Mouse (Mus musculus) CH12.LX (cell line): ENCODE results near the gene Gm20683. TPM values are rescaled to one million over a fixed set of nuclear protein-coding genes. Genes with fewer than 3 reads are reported as not detected.
A peak's percentile ranks its signal among the peaks of the same experiment; 100 is the strongest.

ENCODE experiments used
- DNase-seq: peaks from one replicate; pipeline ENCODE4 v3.0.0-alpha.2; 2013; ENCODE audit errors: extremely low read depth
- H3K27ac ChIP-seq: 2 replicates; pipeline ENCODE4 v1.5.1; 2012; ENCODE audit warnings: low read depth, mild to moderate bottlenecking, control low read depth, moderate library complexity; ENCODE audit not compliant: insufficient read depth
- H3K27me3 ChIP-seq: replicated peaks from 2 replicates; pipeline ENCODE3; 2012; ENCODE audit warnings: inconsistent platforms
- H3K36me3 ChIP-seq, 2 experiments: replicated peaks in 1 of 2; 2 replicates each; pipeline versions ENCODE3 to v1.6.1; 2012; ENCODE audit warnings: inconsistent platforms in 1 of 2, low read length in 1 of 2, mild to moderate bottlenecking in 1 of 2, mixed read lengths in 1 of 2, moderate library complexity in 1 of 2; ENCODE audit not compliant: control insufficient read depth in 1 of 2, insufficient read depth in 1 of 2
- H3K4me1 ChIP-seq, 2 experiments: 2 replicates each; pipeline ENCODE4 v1.6.1; 2012; ENCODE audit warnings: inconsistent platforms in 1 of 2, moderate library complexity in 1 of 2; ENCODE audit not compliant: insufficient read depth in 2 of 2, control insufficient read depth in 1 of 2
- H3K4me2 ChIP-seq: 2 replicates; pipeline ENCODE4 v1.6.1; 2012; ENCODE audit warnings: low read depth, mild to moderate bottlenecking, control low read depth; ENCODE audit not compliant: poor library complexity, insufficient read depth, severe bottlenecking
- H3K4me3 ChIP-seq, 3 experiments: fragments of 150-350 bp in 1 of 3; sonication (generic) in 1 of 3; replicated peaks in 1 of 3; 2 replicates each; pipeline versions ENCODE3 to v1.5.1; 2011 to 2012; ENCODE audit warnings: low read depth in 2 of 3, low read length in 2 of 3, mild to moderate bottlenecking in 2 of 3, moderate library complexity in 2 of 3, control low read depth in 1 of 3, improper control_type of control experiment in 1 of 3, inconsistent platforms in 1 of 3, mixed read lengths in 1 of 3; ENCODE audit not compliant: poor library complexity in 1 of 3
- H3K79me2 ChIP-seq: replicated peaks from 2 replicates; pipeline ENCODE4 v1.6.1; 2012; ENCODE audit warnings: mild to moderate bottlenecking, moderate library complexity; ENCODE audit not compliant: control insufficient read depth, poor library complexity, insufficient read depth, severe bottlenecking; ENCODE audit errors: extremely low read depth
- H3K9ac ChIP-seq: 2 replicates; pipeline ENCODE4 v1.6.1; 2012; ENCODE audit warnings: low read depth, mild to moderate bottlenecking, control low read depth, moderate library complexity; ENCODE audit not compliant: insufficient read depth
- H3K9me3 ChIP-seq: replicated peaks from 2 replicates; pipeline ENCODE3; 2012; ENCODE audit warnings: low read length, inconsistent platforms, mixed read lengths
- BHLHE40 ChIP-seq: IDR thresholded peaks from 2 replicates; pipeline ENCODE4 v1.6.1; 2011; ENCODE audit warnings: mild to moderate bottlenecking, low read depth, low read length, improper control_type of control experiment
- CHD1 ChIP-seq: IDR thresholded peaks from 2 replicates; pipeline ENCODE4 v1.6.1; 2012; ENCODE audit warnings: low read depth, low read length, improper control_type of control experiment, inconsistent platforms
- CHD2 ChIP-seq: IDR thresholded peaks from 2 replicates; pipeline ENCODE4 v1.6.1; 2011; ENCODE audit warnings: low read length, improper control_type of control experiment
- ELF1 ChIP-seq: IDR thresholded peaks from 2 replicates; pipeline ENCODE4 v1.6.1; 2014; ENCODE audit warnings: low read depth, mild to moderate bottlenecking, inconsistent platforms, low read length, improper control_type of control experiment
- EP300 ChIP-seq: IDR thresholded peaks from 2 replicates; pipeline ENCODE4 v1.6.1; 2011; ENCODE audit warnings: low read length, improper control_type of control experiment
- ETS1 ChIP-seq: conservative IDR thresholded peaks from 2 replicates; pipeline ENCODE4 v1.6.1; 2012; ENCODE audit warnings: low read depth, mild to moderate bottlenecking, inconsistent platforms, low read length, improper control_type of control experiment, moderate library complexity
- HCFC1 ChIP-seq: IDR thresholded peaks from 2 replicates; pipeline ENCODE4 v1.6.1; 2012; ENCODE audit warnings: low read depth, mild to moderate bottlenecking, inconsistent platforms, low read length, improper control_type of control experiment
- IRF4 ChIP-seq: IDR thresholded peaks from 2 replicates; pipeline ENCODE4 v1.6.1; 2014; ENCODE audit warnings: low read depth, mild to moderate bottlenecking, inconsistent platforms, low read length, improper control_type of control experiment
- JUND ChIP-seq: conservative IDR thresholded peaks from 2 replicates; pipeline ENCODE4 v1.6.1; 2011; ENCODE audit warnings: low read depth, low read length, improper control_type of control experiment
- KAT2A ChIP-seq: IDR thresholded peaks from 2 replicates; pipeline ENCODE4 v1.6.1; 2012; ENCODE audit warnings: low read length, improper control_type of control experiment, inconsistent platforms; ENCODE audit not compliant: insufficient replicate concordance
- MAX ChIP-seq: IDR thresholded peaks from 2 replicates; pipeline ENCODE4 v1.6.1; 2011; ENCODE audit warnings: low read length, improper control_type of control experiment
- MAZ ChIP-seq: IDR thresholded peaks from 2 replicates; pipeline ENCODE4 v1.6.1; 2012; ENCODE audit warnings: low read depth, mild to moderate bottlenecking, inconsistent platforms, low read length, improper control_type of control experiment, moderate library complexity
- MEF2A ChIP-seq: IDR thresholded peaks from 2 replicates; pipeline ENCODE4 v1.6.1; 2014; ENCODE audit warnings: low read depth, mild to moderate bottlenecking, inconsistent platforms, low read length, improper control_type of control experiment, borderline replicate concordance
- MXI1 ChIP-seq: IDR thresholded peaks from 2 replicates; pipeline ENCODE4 v1.6.1; 2011; ENCODE audit warnings: mild to moderate bottlenecking, low read depth, low read length, improper control_type of control experiment
- NRF1 ChIP-seq: IDR thresholded peaks from 2 replicates; pipeline ENCODE4 v1.6.1; 2014; ENCODE audit warnings: low read depth, mild to moderate bottlenecking, inconsistent platforms, low read length, improper control_type of control experiment, moderate library complexity
- POLR2A ChIP-seq: IDR thresholded peaks from 2 replicates; pipeline ENCODE4 v1.6.1; 2011; ENCODE audit warnings: low read depth, mild to moderate bottlenecking, improper control_type of control experiment, low read length
- POLR2AphosphoS2 ChIP-seq: IDR thresholded peaks from 2 replicates; pipeline ENCODE4 v1.6.1; 2011; ENCODE audit warnings: low read depth, low read length, improper control_type of control experiment
- RAD21 ChIP-seq: IDR thresholded peaks from 2 replicates; pipeline ENCODE4 v1.6.1; 2011; ENCODE audit warnings: low read depth, mild to moderate bottlenecking, low read length, improper control_type of control experiment, moderate library complexity
- SMC3 ChIP-seq: IDR thresholded peaks from 2 replicates; pipeline ENCODE4 v1.6.1; 2011; ENCODE audit warnings: low read depth, low read length, improper control_type of control experiment
- TBP ChIP-seq: conservative IDR thresholded peaks from 2 replicates; pipeline ENCODE4 v1.6.1; 2011; ENCODE audit warnings: low read depth, low read length, improper control_type of control experiment
- TCF12 ChIP-seq: IDR thresholded peaks from 2 replicates; pipeline ENCODE4 v1.6.1; 2014; ENCODE audit warnings: low read depth, mild to moderate bottlenecking, inconsistent platforms, low read length, improper control_type of control experiment
- UBTF ChIP-seq: IDR thresholded peaks from 2 replicates; pipeline ENCODE4 v1.6.1; 2012; ENCODE audit warnings: low read depth, mild to moderate bottlenecking, inconsistent platforms, low read length, improper control_type of control experiment, moderate library complexity
- USF1 ChIP-seq: IDR thresholded peaks from 2 replicates; pipeline ENCODE4 v1.6.1; 2014; ENCODE audit warnings: low read depth, mild to moderate bottlenecking, inconsistent platforms, low read length, improper control_type of control experiment
- USF2 ChIP-seq: conservative IDR thresholded peaks from 2 replicates; pipeline ENCODE4 v1.6.1; 2011; ENCODE audit warnings: low read depth, low read length, improper control_type of control experiment
- ZC3H11A ChIP-seq: IDR thresholded peaks from 2 replicates; pipeline ENCODE4 v1.6.1; 2012; ENCODE audit warnings: low read depth, mild to moderate bottlenecking, inconsistent platforms, low read length, improper control_type of control experiment
- ZMIZ1 ChIP-seq: IDR thresholded peaks from 2 replicates; pipeline ENCODE4 v1.6.1; 2012; ENCODE audit warnings: low read depth, mild to moderate bottlenecking, inconsistent platforms, low read length, improper control_type of control experiment
- dilution Hi-C: fragments of 300-500 bp; cut with MboI; formaldehyde crosslinking; loops from 2 replicates; pipeline ENCODE4 v1.14.3; 2020; ENCODE audit warnings: low sequenced_read_pairs; ENCODE audit not compliant: extremely low pct_unique_long_range_greater_than_20kb, extremely low pct_ligation_motif_present
- in situ Hi-C: fragments of 300-500 bp; cut with MboI; formaldehyde crosslinking; loops from 3 replicates; pipeline ENCODE4 v1.14.3; 2019; ENCODE audit warnings: low sequenced_read_pairs, low pct_ligation_motif_present, low pct_unique_long_range_greater_than_20kb, mixed read lengths
- polyA plus RNA-seq: library from polyadenylated mRNA; unstranded; fragments of >175 nt; gene quantifications from 2 replicates; pipeline ENCODE4 v1.2.1, GENCODE M21; 2012; ENCODE audit warnings: low read depth; ENCODE audit not compliant: insufficient read length
- total RNA-seq, 2 experiments: library from RNA; depleted of rRNA; stranded (reverse); fragments of 300-350 nt in 1 of 2; fragments of >200 nt in 1 of 2; gene quantifications; 2 replicates each; pipeline ENCODE4 v1.2.3; 2012 to 2014

Gene Gm20683
- total and polyA plus RNA-seq, 3 experiments, result 1.3 to 4.8 (median 3.8) TPM

DNA sequence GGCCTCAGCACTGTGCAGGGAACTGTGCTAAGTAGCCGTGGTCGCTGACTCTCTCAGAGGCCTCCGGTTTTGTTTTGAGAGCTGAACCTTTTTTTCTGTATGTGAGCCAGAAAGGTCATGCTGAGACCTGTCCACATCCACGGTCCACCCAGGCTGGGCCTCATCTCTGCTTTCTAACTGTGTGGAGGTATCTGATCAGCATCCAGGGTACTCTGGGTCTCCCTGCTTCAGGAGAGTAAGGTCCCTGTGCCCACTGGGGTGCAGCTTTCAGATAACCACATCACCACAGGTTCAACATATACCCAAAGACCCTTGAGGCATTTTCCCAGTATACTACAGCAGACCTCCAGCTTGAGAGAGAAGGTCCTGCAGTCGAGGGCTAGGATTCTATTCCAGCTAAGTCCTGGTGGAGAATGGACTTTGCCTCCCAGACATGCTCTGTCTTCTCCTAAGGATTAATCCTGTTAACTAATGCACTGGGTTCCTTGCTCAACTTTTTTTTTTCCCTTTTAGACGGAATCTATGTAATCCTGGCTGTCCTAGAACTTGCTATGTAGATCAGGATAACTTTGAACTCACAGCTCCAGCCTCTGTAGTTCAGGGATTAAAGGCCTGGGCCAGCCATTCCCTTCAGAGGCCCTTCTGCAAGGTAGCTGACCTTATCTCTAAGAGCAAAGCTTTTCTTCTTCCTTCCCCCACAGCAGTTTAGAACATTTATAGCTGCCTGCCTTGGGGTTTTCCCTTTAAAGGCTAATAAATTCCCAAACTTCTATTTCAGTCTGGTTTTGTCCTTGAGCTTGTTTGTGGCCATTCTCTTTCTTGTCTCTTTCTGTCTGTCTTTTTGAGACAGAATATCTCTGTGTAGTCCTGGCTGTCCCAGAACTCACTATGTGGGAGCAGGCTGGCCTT lies 20.4 kb upstream of the Gm20683 start:
- no peaks in the 10 kb centered on the region for H3K79me2 ChIP-seq
- TF ChIP-seq IRF4, result 0 out of 2 replicates have a peak, but pooled peaks have one; percentile 25
- TF ChIP-seq ETS1, result no peak; the same call in 1 of the 2 replicates
- TF ChIP-seq TBP, result 0 out of 2 replicates have a peak, but pooled peaks have one; percentile 18
- TF ChIP-seq MEF2A, result peak; percentile 68; the same call in 1 of the 2 replicates
- 0 out of 2 replicates have a peak, but pooled peaks have one; percentile 18 for TF ChIP-seq MAX
- TF ChIP-seq TCF12, result 0 out of 2 replicates have a peak, but pooled peaks have one; percentile 30
- TF ChIP-seq EP300, result 0 out of 2 replicates have a peak, but pooled peaks have one; percentile 24
- TF ChIP-seq MAZ, result 0 out of 2 replicates have a peak, but pooled peaks have one; percentile 25
- TF ChIP-seq BHLHE40, result no peak
- TF ChIP-seq CHD2, result peak; percentile 33; the same call in 1 of the 2 replicates
- peak; percentile 90; the same call in 1 of the 2 replicates for TF ChIP-seq CHD1
- TF ChIP-seq NRF1, result no peak
- TF ChIP-seq SMC3, result no peak
- TF ChIP-seq, all 38 proteins: peak for 9
- Histone ChIP-seq H3K9me3 (no peaks in the 10 kb centered on the region), H3K36me3 (peaks cover 4 to 15% of the 10 kb centered on the region in 2 experiments), H3K9ac (peak overlapping the region; percentile 78), H3K27me3 (peaks cover 21% of the 10 kb centered on the region), H3K4me3 (peak overlapping the region; percentile 70 to 86 (median 80)), H3K27ac (peak overlapping the region; percentile 38), H3K4me1 (peaks cover 9 to 25% of the 10 kb centered on the region in 2 experiments), H3K4me2 (peak overlapping the region; percentile 64)
- dilution Hi-C loops (no loop called here), in situ Hi-C loops (no loop called here)
- DNase-seq, result no peak

DNA sequence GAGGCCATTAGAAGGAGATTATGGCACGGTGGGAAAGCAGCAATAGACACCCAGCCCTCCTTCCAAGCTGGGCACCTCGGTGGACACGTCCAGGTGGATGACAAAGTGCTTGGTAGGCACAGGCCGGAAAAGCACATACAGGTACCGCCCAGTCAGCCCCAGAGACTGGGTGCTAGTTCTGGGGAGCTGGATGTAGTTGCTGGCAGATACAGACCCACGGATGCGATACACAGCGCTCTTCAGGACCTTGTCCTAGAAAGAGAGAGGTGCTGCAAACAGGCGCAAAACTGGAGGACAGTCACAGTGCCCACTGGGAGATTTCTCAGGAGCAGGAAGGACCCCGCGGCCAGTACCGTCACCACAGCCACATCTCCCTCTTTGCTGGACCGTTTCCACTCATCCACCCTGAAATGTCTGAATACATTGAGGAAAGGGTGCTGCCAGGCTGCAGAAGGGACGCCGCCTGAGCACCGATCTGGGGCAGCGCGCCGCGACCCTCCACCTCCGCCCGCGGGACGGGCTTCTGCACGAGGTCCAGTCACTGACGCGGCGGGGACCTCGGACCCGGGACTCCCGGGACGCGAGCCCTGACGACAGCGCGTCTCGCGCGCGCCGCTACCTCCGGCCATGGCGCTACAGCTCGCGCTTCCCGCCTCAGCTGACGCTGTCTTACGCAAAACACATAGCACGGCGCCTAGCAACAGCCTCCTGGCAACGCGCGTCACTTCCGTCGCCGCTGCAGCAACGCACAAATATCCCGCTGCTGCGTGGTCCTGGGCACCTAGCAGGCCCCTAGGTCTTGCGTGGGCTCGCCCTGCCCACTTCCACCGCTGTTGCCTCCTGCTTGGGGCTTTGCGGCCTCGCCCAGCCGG lies 19.5 kb upstream of the Gm20683 start, which contains the start of gene Wdr90:
TSS of gene Wdr90 (minus strand) at position 670 of the 872 bp plus-strand sequence.
- Histone ChIP-seq H3K4me2 (peak within 1 kb of the TSS; percentile 64), H3K79me2 (no peaks in the 10 kb centered on the region), H3K9ac (peak within 1 kb of the TSS; percentile 80), H3K9me3 (no peaks in the 10 kb centered on the region), H3K4me3 (peak within 1 kb of the TSS; percentile 70 to 86 (median 80)), H3K27ac (peak within 1 kb of the TSS; percentile 38), H3K27me3 (peaks cover 13% of the 10 kb centered on the region), H3K4me1 (peaks cover 9 to 25% of the 10 kb centered on the region in 2 experiments), H3K36me3 (peaks cover 6 to 19% of the 10 kb centered on the region in 2 experiments)
- dilution Hi-C loops, result no loop called here
- in situ Hi-C loops, result no loop called here
- peak; percentile 92 for DNase-seq
- TF ChIP-seq POLR2A, result peak; percentile 85
- TF ChIP-seq POLR2AphosphoS2, result no peak
- no peak for TF ChIP-seq EP300
- TF ChIP-seq JUND, result no peak
- 0 out of 2 replicates have a peak, but pooled peaks have one; percentile 40 for TF ChIP-seq MEF2A
- TF ChIP-seq ZC3H11A, result no peak
- no peak for TF ChIP-seq CHD1
- no peak for TF ChIP-seq BHLHE40
- peak; percentile 84 for TF ChIP-seq HCFC1
- TF ChIP-seq ELF1, result peak; percentile 76; the same call in 1 of the 2 replicates
- peak; percentile 99 for TF ChIP-seq MXI1
- 0 out of 2 replicates have a peak, but pooled peaks have one; percentile 25 for TF ChIP-seq UBTF
- TF ChIP-seq CHD2, result no peak
- no peak for TF ChIP-seq USF2
- TF ChIP-seq USF1, result no peak
- no peak for TF ChIP-seq MAZ
- no peak for TF ChIP-seq KAT2A
- peak; percentile 44; the same call in 1 of the 2 replicates for TF ChIP-seq ZMIZ1
- no peak for TF ChIP-seq RAD21
- TF ChIP-seq SMC3, result no peak
